1 mouse cellular context compared by ENCODE assay signal in the genomic region with DNA sequence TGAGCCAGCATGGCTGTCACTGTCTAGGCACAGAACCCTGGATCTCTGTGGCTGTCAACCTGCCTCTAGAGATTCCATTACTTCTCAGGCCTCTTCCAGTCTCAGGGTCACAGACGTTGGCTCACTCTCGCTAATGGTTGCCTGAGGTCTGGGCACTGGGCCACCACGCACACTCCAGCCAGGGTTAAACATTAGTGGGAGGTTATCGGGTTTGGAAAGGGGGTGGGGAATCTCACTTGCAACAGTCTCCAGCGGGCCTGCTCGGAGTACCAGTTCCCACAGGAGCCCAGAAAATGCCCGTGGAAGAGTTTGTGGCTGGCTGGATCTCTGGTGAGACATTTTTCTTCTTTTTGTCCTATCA.
TF ChIP-seq lines count a peak whose summit lies in the region.

No protein-coding gene starts in this region.

TF ChIP-seq in C2C12, 6 proteins besides CTCF, POLR2A, EP300 and RAD21:
- TF ChIP-seq CEBPB (IDR thresholded peaks at IDR 0.05; ENCODE audit: low read depth) (no peak), MAX (IDR thresholded peaks at IDR 0.05) (no peak), MYOG (IDR thresholded peaks at IDR 0.05; ENCODE audit: control insufficient read depth, extremely low read depth, insufficient read length) (no peak), USF1 (IDR thresholded peaks at IDR 0.05; ENCODE audit: low read depth) (no peak), FOSL1 (IDR thresholded peaks at IDR 0.05; ENCODE audit: insufficient read depth, low read length, poor library complexity, severe bottlenecking) (no peak), MYOD1 (IDR thresholded peaks at IDR 0.05; ENCODE audit: control insufficient read depth, insufficient read length, low read depth) (no peak)
